Mouse (Mus musculus) midbrain, postnatal 0 days (tissue): ENCODE measurements around the gene Alg5. TPM values are rescaled to one million over a fixed set of nuclear protein-coding genes. Genes with fewer than 3 reads are reported as not detected.

Experiments
- ATAC-seq: fragments of 200-750 bp; cut with Nextera tagmentation; 2 replicates; pipeline ENCODE4 v1.8.0; 2017; ENCODE audit warnings: moderate number of reproducible peaks, mild to moderate bottlenecking, moderate TSS enrichment, moderate library complexity; ENCODE audit not compliant: low FRiP score
- DNase-seq: peaks from one replicate; pipeline ENCODE4 v3.0.0-alpha.2; 2015; ENCODE audit warnings: low spot score
- H3K27ac ChIP-seq: fragments of 300-500 bp; sonication (generic); 2 replicates; pipeline ENCODE4 v1.5.1; 2014; ENCODE audit warnings: low read depth, mild to moderate bottlenecking, low read length, mixed read lengths
- H3K27me3 ChIP-seq: fragments of 300-500 bp; sonication (generic); 2 replicates; pipeline ENCODE4 v1.6.1; 2014; ENCODE audit warnings: low read length, control low read depth, mixed read lengths; ENCODE audit not compliant: insufficient read depth
- H3K36me3 ChIP-seq: fragments of 300-500 bp; sonication (generic); 2 replicates; pipeline ENCODE4 v1.6.1; 2014; ENCODE audit warnings: low read length, control low read depth, mixed read lengths; ENCODE audit not compliant: insufficient read depth
- H3K4me1 ChIP-seq: fragments of 300-500 bp; sonication (generic); 2 replicates; pipeline ENCODE4 v1.6.1; 2014; ENCODE audit warnings: mild to moderate bottlenecking, control low read depth, antibody characterized with exemption, low read length, mixed read lengths; ENCODE audit not compliant: insufficient read depth
- H3K4me2 ChIP-seq: fragments of 300-500 bp; sonication (generic); 2 replicates; pipeline ENCODE4 v1.6.1; 2014; ENCODE audit warnings: low read depth, mild to moderate bottlenecking, low read length, mixed read lengths; ENCODE audit not compliant: poor library complexity, severe bottlenecking
- H3K4me3 ChIP-seq: fragments of 300-500 bp; sonication (generic); 2 replicates; pipeline ENCODE4 v1.5.1; 2014; ENCODE audit warnings: low read depth, mild to moderate bottlenecking, low read length, moderate library complexity
- H3K9ac ChIP-seq: fragments of 300-500 bp; sonication (generic); replicated peaks from 2 replicates; pipeline ENCODE4 v1.6.1; 2014; ENCODE audit warnings: mild to moderate bottlenecking, low read length, moderate library complexity, mixed read lengths; ENCODE audit not compliant: poor library complexity, severe bottlenecking
- H3K9me3 ChIP-seq: fragments of 300-500 bp; sonication (generic); 2 replicates; pipeline ENCODE4 v1.6.1; 2016; ENCODE audit warnings: low read length, control low read depth
- CTCF ChIP-seq: IDR thresholded peaks from 2 replicates; pipeline ENCODE4 v1.5.1; 2016; ENCODE audit warnings: antibody characterized with exemption, mild to moderate bottlenecking
- WGBS: fragments of 180-500 bp; shearing (Covaris S2); extraction: QIAGEN DNeasy Blood & Tissue Kit; methylation state at CpG from one replicate; pipeline ENCODE4 v1.1.7; 2014; 5-methylcytosine and 5-hydroxymethylcytosine counted together
- polyA plus RNA-seq: library from polyadenylated mRNA; unstranded; fragments of >200 nt; fragmentation: Nextera tagmentation; extraction: Ambion mirVana; gene quantifications from 2 replicates; pipeline ENCODE4 v1.2.1, GENCODE M21; 2015
- total RNA-seq: library from RNA; depleted of rRNA; stranded (reverse); fragments of >200 nt; gene quantifications from 2 replicates; pipeline ENCODE4 v1.2.3, GENCODE M21; 2014

Alg5 gene
- total and polyA plus RNA-seq, 2 experiments from 2014 or later: 18.9 to 65.8 TPM

GRCm38 (mm10) chr3:54768592-54768991, 33.3 kb downstream of the Alg5 start:
- no peaks in the 10 kb centered on the region for H3K27me3 ChIP-seq
- 93% methylated on average over 8 of the region's 8 CpGs for WGBS
- no peak overlapping the region for H3K4me3 ChIP-seq
- no peaks in the 10 kb centered on the region for H3K9me3 ChIP-seq
- no peak overlapping the region for H3K27ac ChIP-seq
- DNase-seq (no peak), ATAC-seq (no peak)
- H3K4me2 ChIP-seq: no peak overlapping the region
- H3K36me3 ChIP-seq: no peaks in the 10 kb centered on the region
- H3K9ac ChIP-seq: no peak overlapping the region
- TF ChIP-seq CTCF: no peak
- H3K4me1 ChIP-seq: no peaks in the 10 kb centered on the region

GRCm38 (mm10) chr3:54769349-54770275, 34.3 kb downstream of the Alg5 start:
- H3K36me3 ChIP-seq: no peaks in the 10 kb centered on the region
- H3K4me3 ChIP-seq: no peak overlapping the region
- DNase-seq (no peak), ATAC-seq (no peak)
- no peak overlapping the region for H3K4me2 ChIP-seq
- H3K27me3 ChIP-seq: no peaks in the 10 kb centered on the region
- no peak overlapping the region for H3K27ac ChIP-seq
- H3K9ac ChIP-seq: no peak overlapping the region
- no peaks in the 10 kb centered on the region for H3K4me1 ChIP-seq
- 43% methylated on average over 17 of the region's 17 CpGs for WGBS
- H3K9me3 ChIP-seq: no peaks in the 10 kb centered on the region
- no peak for TF ChIP-seq CTCF

GRCm38 (mm10) chr3:54773613-54774012, 38.3 kb downstream of the Alg5 start:
- no peak overlapping the region for H3K4me2 ChIP-seq
- no peak overlapping the region for H3K9ac ChIP-seq
- ATAC-seq (no peak), DNase-seq (no peak)
- no peaks in the 10 kb centered on the region for H3K9me3 ChIP-seq
- no peak overlapping the region for H3K27ac ChIP-seq
- no peaks in the 10 kb centered on the region for H3K4me1 ChIP-seq
- H3K4me3 ChIP-seq: no peak overlapping the region
- peak; percentile 21; the same call in 1 of the 2 replicates for TF ChIP-seq CTCF
- no peaks in the 10 kb centered on the region for H3K36me3 ChIP-seq
- 86% methylated on average over 6 of the region's 6 CpGs for WGBS
- H3K27me3 ChIP-seq: no peaks in the 10 kb centered on the region

- no peak for TF ChIP-seq CTCF
- DNase-seq: no peak
- Histone ChIP-seq H3K27me3 (no peaks in the 10 kb centered on the region), H3K4me2 (no peak overlapping the region), H3K9ac (no peak overlapping the region), H3K27ac (no peak overlapping the region), H3K36me3 (no peaks in the 10 kb centered on the region), H3K4me1 (no peaks in the 10 kb centered on the region), H3K4me3 (no peak overlapping the region), H3K9me3 (no peaks in the 10 kb centered on the region)
- 61% methylated on average over 7 of the region's 7 CpGs for WGBS
- ATAC-seq: no peak
Measured at GRCm38 (mm10) chr3:54775989-54776631, 40.8 kb downstream of the Alg5 start.

DNA sequence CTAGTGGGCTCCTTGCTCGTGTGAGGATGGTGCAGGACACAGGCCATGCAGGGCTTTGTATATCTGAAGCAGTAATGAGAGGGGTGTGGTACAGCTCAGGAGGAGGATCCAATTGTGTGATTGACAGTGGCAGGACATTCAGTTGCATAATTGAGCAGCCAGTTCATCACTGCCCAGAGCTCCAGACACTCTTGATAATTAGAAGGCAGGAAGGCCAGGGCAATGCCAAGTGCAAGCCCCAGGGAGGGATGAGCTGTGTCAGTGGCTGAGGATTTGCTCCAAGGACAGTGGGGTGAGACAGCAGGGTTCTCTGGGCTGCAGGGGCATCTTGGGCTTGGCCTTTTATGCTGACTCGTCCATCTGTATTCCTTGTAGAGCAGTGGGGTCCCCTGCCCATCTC, 55.3 kb downstream of the Alg5 start:
- Histone ChIP-seq H3K4me3 (no peak overlapping the region), H3K4me2 (no peak overlapping the region), H3K9me3 (no peaks in the 10 kb centered on the region), H3K27ac (no peak overlapping the region), H3K36me3 (no peaks in the 10 kb centered on the region), H3K27me3 (no peaks in the 10 kb centered on the region), H3K9ac (no peak overlapping the region), H3K4me1 (no peaks in the 10 kb centered on the region)
- ATAC-seq (no peak), DNase-seq (no peak)
- WGBS: 84% methylated on average over 2 of the region's 2 CpGs
- TF ChIP-seq CTCF: no peak
